Mouse (Mus musculus) brain, embryonic 14.5 days (tissue): Measurements from ENCODE around the gene Slc6a1.

Source experiments
- CTCF ChIP-seq: fragments of 200-500 bp; IDR thresholded peaks from 2 replicates; pipeline ENCODE4 v1.5.1; 2012; ENCODE audit warnings: inconsistent platforms, mild to moderate bottlenecking, moderate library complexity, borderline replicate concordance; ENCODE audit not compliant: insufficient read depth, insufficient read length; ENCODE audit errors: extremely low read depth
- POLR2A ChIP-seq: fragments of 200-500 bp; IDR thresholded peaks from 2 replicates; pipeline ENCODE4 v1.6.1; 2012; ENCODE audit warnings: mild to moderate bottlenecking, inconsistent platforms, borderline replicate concordance; ENCODE audit not compliant: poor library complexity, insufficient read depth, insufficient read length, severe bottlenecking; ENCODE audit errors: extremely low read depth

GRCm38 (mm10) chr6:114300737-114301136 lies 18.3 kb downstream of the Slc6a1 start:
- no peak for TF ChIP-seq CTCF
- TF ChIP-seq POLR2A: no peak
